Mouse (Mus musculus) left cerebral cortex, postnatal 36 days (tissue): ENCODE data around the gene Zfp933. TPM values are rescaled to one million over a fixed set of nuclear protein-coding genes. Genes with fewer than 3 reads are reported as not detected.
"Not testable (repeated sequence)": the region's sequence is repeated elsewhere in the genome, so short reads cannot be mapped to it uniquely, and the experiment has no call there.

Source experiments
- DNase-seq, 2 experiments: peaks; one replicate each; pipeline ENCODE4 v3.0.0; 2021 to 2022; ENCODE audit warnings: low spot score in 2 of 2, mixed read lengths in 1 of 2
- intact Hi-C: fragments of 180-260 bp; cut with DNase I; formaldehyde crosslinking; loops from one replicate; pipeline ENCODE4 v1.15.1; 2025
- total RNA-seq, 2 experiments: library from RNA; stranded (reverse); gene quantifications; 2 replicates each; pipeline ENCODE4 v1.2.3; 2021

Zfp933 gene
- total RNA-seq, 2 experiments from 2014 or later = 15.2 to 21.5 TPM

GRCm38 (mm10) chr4:147866056-147866455 is 17.9 kb upstream of the Zfp933 start:
- no peak for DNase-seq
- intact Hi-C loops = loop anchor here (5.0 kb wide), 1 partner anchor 424 kb away; no protein-coding TSS in a partner anchor

- no peak for DNase-seq
- intact Hi-C loops = loop anchor here (5.0 kb wide), 1 partner anchor 423 kb away; no protein-coding TSS in a partner anchor
Observed at GRCm38 (mm10) chr4:147865651-147866050, 17.5 kb upstream of the Zfp933 start.

GRCm38 (mm10) chr4:147862051-147862450 is 13.9 kb upstream of the Zfp933 start:
- no peak for DNase-seq
- intact Hi-C loops = no loop called here

GRCm38 (mm10) chr4:147850776-147851175 is 2.6 kb upstream of the Zfp933 start:
- intact Hi-C loops = no loop called here
- DNase-seq = no peak

GRCm38 (mm10) chr4:147848584-147848991 is 422 bp upstream of the Zfp933 start:
- DNase-seq = no peak
- intact Hi-C loops = loop anchor here (2.0 kb wide), 1 partner anchor 20 kb away; the partner anchor contains the start of genes Fv1 and Miip

GRCm38 (mm10) chr4:147842871-147843270 is 5.3 kb downstream of the Zfp933 start:
- intact Hi-C loops = no loop called here
- no peak for DNase-seq

- intact Hi-C loops = not testable (repeated sequence)
- DNase-seq = peak; percentile 15
Observed at GRCm38 (mm10) chr4:147839282-147839681, 8.9 kb downstream of the Zfp933 start.

GRCm38 (mm10) chr4:147824389-147824788 is 23.8 kb downstream of the Zfp933 start:
- no peak for DNase-seq
- intact Hi-C loops = no loop called here

GRCm38 (mm10) chr4:147821414-147821813 is 26.8 kb downstream of the Zfp933 start:
- intact Hi-C loops, DNase-seq: not testable (repeated sequence)

GRCm38 (mm10) chr4:147819659-147820058 is 28.5 kb downstream of the Zfp933 start:
- DNase-seq, intact Hi-C loops: not testable (repeated sequence)

GRCm38 (mm10) chr4:147814592-147815167 is 33.5 kb downstream of the Zfp933 start:
- intact Hi-C loops = no loop called here
- DNase-seq = no peak

- no peak for DNase-seq
- intact Hi-C loops = no loop called here
Observed at GRCm38 (mm10) chr4:147813249-147813765, 34.9 kb downstream of the Zfp933 start.

- intact Hi-C loops, DNase-seq: not testable (repeated sequence)
Observed at GRCm38 (mm10) chr4:147809966-147810304, 38.2 kb downstream of the Zfp933 start.

GRCm38 (mm10) chr4:147809292-147809965 is 38.7 kb downstream of the Zfp933 start, which contains the start of gene Zfp984:
Zfp984 (minus strand) TSS chr4:147809788.
- DNase-seq = not testable (repeated sequence)

GRCm38 (mm10) chr4:147808483-147808882 is 39.7 kb downstream of the Zfp933 start:
- DNase-seq, intact Hi-C loops: not testable (repeated sequence)

More at GRCm38 (mm10) chr4:147809292-147809965, 38.7 kb downstream of the Zfp933 start, which contains the start of gene Zfp984:
- intact Hi-C loops = not testable (repeated sequence)

GRCm38 (mm10) chr4:147795308-147795707 is 52.9 kb downstream of the Zfp933 start:
- intact Hi-C loops, DNase-seq: not testable (repeated sequence)

GRCm38 (mm10) chr4:147794026-147794665 is 54.0 kb downstream of the Zfp933 start:
- DNase-seq, intact Hi-C loops: not testable (repeated sequence)

GRCm38 (mm10) chr4:147793390-147793916 is 54.7 kb downstream of the Zfp933 start:
- DNase-seq, intact Hi-C loops: not testable (repeated sequence)

- DNase-seq, intact Hi-C loops: not testable (repeated sequence)
Observed at GRCm38 (mm10) chr4:147791729-147792128, 56.4 kb downstream of the Zfp933 start.
